Mouse (Mus musculus): ENCODE data around the gene Zmym2.

DNA sequence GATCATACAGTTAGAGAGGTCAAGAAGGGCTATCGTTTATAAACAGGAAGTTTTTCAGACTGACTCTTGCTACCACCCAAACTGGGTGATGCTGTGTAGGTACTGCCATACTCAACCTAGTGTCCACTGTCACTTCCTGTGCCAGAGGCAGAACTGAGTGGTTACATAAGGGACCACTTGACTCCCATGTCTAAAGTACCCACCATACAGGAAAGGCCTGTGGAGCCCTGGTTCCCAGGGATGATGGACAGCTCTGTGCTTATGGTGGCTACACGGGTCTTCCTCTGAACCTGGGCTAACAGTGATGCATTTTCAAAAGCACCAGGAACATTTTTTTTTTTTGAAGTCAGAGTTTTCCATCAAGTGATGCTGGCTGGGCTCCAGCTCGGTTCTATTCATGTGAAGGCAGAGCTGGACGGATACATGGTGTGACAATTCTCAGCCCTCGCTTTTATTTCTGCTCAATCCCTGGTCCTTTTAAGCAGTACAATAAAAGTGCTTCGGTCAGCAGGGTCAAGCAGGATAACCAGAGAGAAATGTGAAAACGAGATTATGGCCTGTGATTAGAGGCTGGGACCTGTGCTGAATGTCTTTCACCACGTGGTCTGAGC lies 91.7 kb downstream of the Zmym2 start:
- TF ChIP-seq GATA1 (IDR thresholded peaks at IDR 0.05; ENCODE audit: low read length) (no peak), TAL1 (IDR thresholded peaks at IDR 0.05; ENCODE audit: low read length) (no peak)

Measured in erythroblast, embryonic 14.5 days (primary cell).